Comparison of ENCODE assay signal across 8 mouse cellular contexts in the genomic region with DNA sequence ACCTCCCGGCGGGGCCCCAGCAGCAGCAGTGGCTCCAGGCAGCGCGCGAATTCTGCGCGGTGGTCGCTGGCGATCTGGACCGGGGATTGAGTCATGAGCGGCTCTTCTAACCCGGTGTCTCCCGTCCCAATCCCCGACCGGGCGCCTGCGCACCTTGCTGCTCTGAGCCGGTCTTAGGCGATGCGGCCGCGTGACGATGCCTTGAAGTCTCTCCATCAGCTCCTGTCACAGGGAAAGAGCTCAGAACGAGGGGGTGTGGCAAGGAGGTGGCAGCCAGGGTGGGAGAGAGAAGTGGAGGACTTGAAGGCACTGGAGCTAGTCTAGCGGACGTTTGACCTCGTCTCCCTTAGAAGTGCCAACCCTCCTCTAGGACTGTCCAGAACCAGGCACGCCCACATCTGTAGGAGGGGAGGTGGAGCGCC. TPM values are rescaled to one million over a fixed set of nuclear protein-coding genes. Genes with fewer than 3 reads are reported as not detected.
A peak's percentile ranks its signal among the peaks of the same experiment; 100 is the strongest.
DNase-seq lines count a peak whose midpoint lies in the region; ATAC-seq and TF ChIP-seq lines count a peak whose summit lies in the region.

No protein-coding gene starts in this region.

- no peaks in the 10 kb centered on the region for H3K9me3 ChIP-seq in hindbrain, embryonic 10.5 days
- H3K9me3 ChIP-seq in stomach, postnatal 0 days (ENCODE audit: control insufficient read depth, low read length), result no peaks in the 10 kb centered on the region

- peak; percentile 45 for ATAC-seq in stomach, postnatal 0 days (ENCODE audit: low FRiP score, low TSS enrichment)

- H3K36me3 ChIP-seq in hindbrain, embryonic 10.5 days, result peaks cover 8% of the 10 kb centered on the region; the same call in 1 of the 2 replicates
- peaks cover 4% of the 10 kb centered on the region; the same call in 1 of the 2 replicates for H3K36me3 ChIP-seq in stomach, postnatal 0 days (ENCODE audit: control insufficient read depth, insufficient read depth, low read length)

- no peak overlapping the region for H3K27ac ChIP-seq in left cerebral cortex, adult 2 months
- no peak overlapping the region for H3K27ac ChIP-seq in brown adipose tissue, adult 24 weeks (replicated peaks; ENCODE audit: low read depth, low read length)
- H3K27ac ChIP-seq in hindbrain, embryonic 10.5 days, result no peak overlapping the region
- no peak overlapping the region for H3K27ac ChIP-seq in stomach, postnatal 0 days (replicated peaks)

- no peak for TF ChIP-seq EP300 in stomach, postnatal 0 days (optimal IDR thresholded peaks at IDR 0.05)

- no peak overlapping the region for H3K9ac ChIP-seq in stomach, postnatal 0 days (ENCODE audit: low read length)

- H3K27me3 ChIP-seq in hindbrain, embryonic 10.5 days (ENCODE audit: insufficient read depth, poor library complexity, severe bottlenecking), result peaks cover 99% of the 10 kb centered on the region
- H3K27me3 ChIP-seq in stomach, postnatal 0 days (ENCODE audit: control insufficient read depth, insufficient read depth, low read length), result peaks cover 20% of the 10 kb centered on the region

- under 1% methylated on average over 29 of the region's 29 CpGs for WGBS in hindbrain, embryonic 10.5 days
- WGBS in stomach, postnatal 0 days, result under 1% methylated on average over 29 of the region's 29 CpGs

- TF ChIP-seq CTCF in left cerebral cortex, adult 2 months (IDR thresholded peaks at IDR 0.05), result no peak
- TF ChIP-seq CTCF in stomach, postnatal 0 days (IDR thresholded peaks at IDR 0.05; ENCODE audit: low read depth), result no peak

- peak overlapping the region; percentile 47 for H3K4me3 ChIP-seq in left cerebral cortex, adult 2 months
- H3K4me3 ChIP-seq in brown adipose tissue, adult 24 weeks (ENCODE audit: insufficient read depth, low read depth, low read length), result peak overlapping the region; percentile 49
- peak overlapping the region; percentile 45 for H3K4me3 ChIP-seq in hindbrain, embryonic 10.5 days
- H3K4me3 ChIP-seq in stomach, postnatal 0 days (ENCODE audit: low read depth, low read length), result peak overlapping the region; percentile 29

- no peaks in the 10 kb centered on the region for H3K4me1 ChIP-seq in brown adipose tissue, adult 24 weeks (ENCODE audit: control insufficient read depth, insufficient read depth, insufficient read length, low read length)
- peaks cover 52% of the 10 kb centered on the region for H3K4me1 ChIP-seq in hindbrain, embryonic 10.5 days (replicated peaks)
- H3K4me1 ChIP-seq in stomach, postnatal 0 days (replicated peaks; ENCODE audit: control insufficient read depth, insufficient read depth), result no peaks in the 10 kb centered on the region

- DNase-seq in left cerebral cortex, adult 2 months (ENCODE audit: extremely low spot score in 1 of 2, low spot score in 2 of 2), result peak; percentile 43 to 50
- DNase-seq in left cerebral cortex, postnatal 4 days, result no peak
- peak; percentile 51 for DNase-seq in hindbrain, embryonic 10.5 days (ENCODE audit: low spot score)
- peak; percentile 23 for DNase-seq in lung, postnatal 10 days
- DNase-seq in stomach, postnatal 0 days (ENCODE audit: low spot score), result peak; percentile 37
- no peak for DNase-seq in left cerebral cortex, adult 8-10 months (ENCODE audit: low spot score in 2 of 2)
- DNase-seq in gastrocnemius, postnatal 36 days, result no peak

- peak overlapping the region; percentile 56 for H3K4me2 ChIP-seq in stomach, postnatal 0 days (replicated peaks; ENCODE audit: low read depth)

- intact Hi-C loops in left cerebral cortex, adult 2 months (cut with DNase I), result no loop called here
- intact Hi-C loops in left cerebral cortex, postnatal 4 days (cut with DNase I), result no loop called here
- intact Hi-C loops in gastrocnemius, postnatal 36 days (cut with DNase I), result no loop called here

RNA-seq across cellular contexts. Expression of a gene that starts 5.6 kb away (rescaled TPM):
- 10 to 100 TPM; 17.0 to 18.6 TPM for total RNA-seq in left cerebral cortex, adult 2 months (2021)
- 1 to 10 TPM; 3.0 to 3.8 TPM for total RNA-seq in left cerebral cortex, postnatal 4 days (2021)
- polyA plus RNA-seq in brown adipose tissue, adult 24 weeks (2012; ENCODE audit: insufficient read depth, insufficient read length, missing spikeins), result not detected in 2 replicates
- polyA plus RNA-seq in hindbrain, embryonic 10.5 days (2016; fragmentation: Nextera tagmentation; extraction: Ambion mirVana), result 3.0 and 3.3 TPM in 2 replicates
- 0.40 and 0.46 TPM in 2 replicates for polyA plus RNA-seq in stomach, postnatal 0 days (2015; fragmentation: Nextera tagmentation; extraction: Ambion mirVana)
- 10 to 100 TPM; 15.5 to 24.1 (median 19.5) TPM for total RNA-seq in left cerebral cortex, adult 8-10 months (2022)
- not detected for total RNA-seq in gastrocnemius, postnatal 36 days (2021)

RNA-seq across cellular contexts. Expression of a gene that starts 12.3 kb away (rescaled TPM):
- 100 to 1,000 TPM; 171 to 172 TPM for total RNA-seq in left cerebral cortex, adult 2 months (2021)
- total RNA-seq in left cerebral cortex, postnatal 4 days (2021), result 100 to 1,000 TPM; 335 to 363 TPM
- 638 and 747 TPM in 2 replicates for polyA plus RNA-seq in brown adipose tissue, adult 24 weeks (2012; ENCODE audit: insufficient read depth, insufficient read length, missing spikeins)
- 276 and 327 TPM in 2 replicates for polyA plus RNA-seq in hindbrain, embryonic 10.5 days (2016; fragmentation: Nextera tagmentation; extraction: Ambion mirVana)
- polyA plus RNA-seq in stomach, postnatal 0 days (2015; fragmentation: Nextera tagmentation; extraction: Ambion mirVana), result 351 and 372 TPM in 2 replicates
- 100 to 1,000 TPM; 153 to 206 (median 187) TPM for total RNA-seq in left cerebral cortex, adult 8-10 months (2022)
- total RNA-seq in gastrocnemius, postnatal 36 days (2021), result 100 to 1,000 TPM; 165 to 223 TPM

RNA-seq across cellular contexts. Expression of a gene that starts 16.2 kb away (rescaled TPM):
- 10 to 100 TPM; 49.8 to 54.3 TPM for total RNA-seq in left cerebral cortex, adult 2 months (2021)
- 10 to 100 TPM; 22.8 to 23.4 TPM for total RNA-seq in left cerebral cortex, postnatal 4 days (2021)
- 17.5 and 20.7 TPM in 2 replicates for polyA plus RNA-seq in brown adipose tissue, adult 24 weeks (2012; ENCODE audit: insufficient read depth, insufficient read length, missing spikeins)
- polyA plus RNA-seq in hindbrain, embryonic 10.5 days (2016; fragmentation: Nextera tagmentation; extraction: Ambion mirVana), result 22.3 and 29.1 TPM in 2 replicates
- polyA plus RNA-seq in stomach, postnatal 0 days (2015; fragmentation: Nextera tagmentation; extraction: Ambion mirVana), result 9.6 and 10.2 TPM in 2 replicates
- total RNA-seq in left cerebral cortex, adult 8-10 months (2022), result 10 to 100 TPM; 44.7 to 51.1 (median 47.3) TPM
- 10 to 100 TPM; 14.4 to 17.3 TPM for total RNA-seq in gastrocnemius, postnatal 36 days (2021)

RNA-seq across cellular contexts. Expression of a gene that starts 21.8 kb away (rescaled TPM):
- under 1 TPM; 0.30 to 0.32 TPM for total RNA-seq in left cerebral cortex, adult 2 months (2021)
- total RNA-seq in left cerebral cortex, postnatal 4 days (2021), result under 1 TPM in 1 of 2 experiments, not detected in 1; 0.20 TPM
- polyA plus RNA-seq in brown adipose tissue, adult 24 weeks (2012; ENCODE audit: insufficient read depth, insufficient read length, missing spikeins), result not detected in 2 replicates
- 9.2 and 17.3 TPM in 2 replicates for polyA plus RNA-seq in hindbrain, embryonic 10.5 days (2016; fragmentation: Nextera tagmentation; extraction: Ambion mirVana)
- not detected in 2 replicates for polyA plus RNA-seq in stomach, postnatal 0 days (2015; fragmentation: Nextera tagmentation; extraction: Ambion mirVana)
- total RNA-seq in left cerebral cortex, adult 8-10 months (2022), result under 1 TPM; 0.21 to 0.44 (median 0.30) TPM
- total RNA-seq in gastrocnemius, postnatal 36 days (2021), result not detected

RNA-seq across cellular contexts. Expression of a gene that starts 25.2 kb away (rescaled TPM):
- total RNA-seq in left cerebral cortex, adult 2 months (2021), result 100 to 1,000 TPM; 176 to 194 TPM
- 100 to 1,000 TPM; 185 to 191 TPM for total RNA-seq in left cerebral cortex, postnatal 4 days (2021)
- 0.17 TPM in 1 of 2 replicates, not detected in the other for polyA plus RNA-seq in brown adipose tissue, adult 24 weeks (2012; ENCODE audit: insufficient read depth, insufficient read length, missing spikeins)
- polyA plus RNA-seq in hindbrain, embryonic 10.5 days (2016; fragmentation: Nextera tagmentation; extraction: Ambion mirVana), result 0.09 and 0.10 TPM in 2 replicates
- polyA plus RNA-seq in stomach, postnatal 0 days (2015; fragmentation: Nextera tagmentation; extraction: Ambion mirVana), result 1.3 and 1.9 TPM in 2 replicates
- 100 to 1,000 TPM; 152 to 165 (median 162) TPM for total RNA-seq in left cerebral cortex, adult 8-10 months (2022)
- total RNA-seq in gastrocnemius, postnatal 36 days (2021), result under 1 TPM; 0.10 to 0.13 TPM

Comparison
In these comparisons a context has a peak if more than half of its experiments do, and no peak if none do; other contexts are left out.
1. DNase-seq: peak in left cerebral cortex, adult 2 months (2 of 2), hindbrain, embryonic 10.5 days (single experiment), lung, postnatal 10 days (single experiment) and stomach, postnatal 0 days (single experiment); none in left cerebral cortex, postnatal 4 days (single experiment), left cerebral cortex, adult 8-10 months (0 of 2) and gastrocnemius, postnatal 36 days (0 of 2).
2. Peak in every context shown above with its lines, with median percentiles within 50 percentile points of each other: H3K4me3 ChIP-seq.